Mouse (Mus musculus) liver, adult 2 months (tissue): ENCODE measurements around the gene Slc10a7.

Source experiments
- CTCF ChIP-seq: fragments of 200-500 bp; IDR thresholded peaks from 2 replicates; pipeline ENCODE4 v1.5.1; 2011; ENCODE audit warnings: low read depth, low read length, control low read depth
- POLR2A ChIP-seq: fragments of 200-500 bp; IDR thresholded peaks from 2 replicates; pipeline ENCODE4 v1.6.1; 2011; ENCODE audit warnings: low read length, control low read depth; ENCODE audit not compliant: insufficient read depth; ENCODE audit errors: extremely low read depth

GRCm38 (mm10) chr8:78568196-78568595, 59.0 kb downstream of the Slc10a7 start:
- no peak for TF ChIP-seq CTCF
- no peak for TF ChIP-seq POLR2A
